Mouse (Mus musculus): ENCODE results near the gene Fam229b.

DNA sequence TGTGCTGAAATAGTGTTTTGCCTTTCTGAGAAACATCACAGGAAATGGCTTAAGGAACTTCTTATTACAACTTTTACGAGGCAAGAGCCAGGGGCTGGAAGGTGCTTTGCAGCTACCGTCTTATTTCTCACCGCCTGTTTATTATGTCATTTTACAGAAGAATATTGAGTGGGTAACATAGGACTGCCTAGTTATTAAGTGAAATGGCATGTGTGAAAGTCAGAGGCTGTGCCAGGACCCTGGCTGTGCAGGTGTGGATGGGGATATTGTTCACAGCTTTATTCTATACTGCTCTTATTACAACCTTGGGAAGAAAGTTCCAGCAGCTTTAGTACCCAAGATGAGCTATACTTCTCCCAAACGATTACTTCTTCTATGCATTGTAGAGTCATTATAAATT, 61.7 kb downstream of the Fam229b start:
- TF ChIP-seq POLR2AphosphoS5 (IDR thresholded peaks at IDR 0.05; ENCODE audit: insufficient replicate concordance, low read depth, low read length) (no peak), CTCF (IDR thresholded peaks at IDR 0.05; ENCODE audit: low read depth, low read length) (no peak), GATA1 (IDR thresholded peaks at IDR 0.05; ENCODE audit: borderline replicate concordance, low read length) (no peak), GATA2 (IDR thresholded peaks at IDR 0.05; ENCODE audit: borderline replicate concordance, low read depth, low read length) (no peak)
